Mouse (Mus musculus) spleen, adult 10 weeks (tissue): ENCODE results near the gene Hapln1. TPM values are rescaled to one million over a fixed set of nuclear protein-coding genes. Genes with fewer than 3 reads are reported as not detected.

Source experiments
- polyA plus RNA-seq: library from polyadenylated mRNA; stranded (reverse); fragments of 350-450 nt; fragmentation: Illumina TruSeq; extraction: RNeasy Lipid Tissue Mini Kit (QIAGEN cat#74804); gene quantifications from one replicate; pipeline ENCODE4 v1.2.3, GENCODE M21; 2015; ENCODE audit warnings: low replicate concordance; ENCODE audit not compliant: insufficient read depth

Hapln1 gene
- not detected for polyA plus RNA-seq

GRCm38 (mm10) chr13:89539205-89539886 lies at the start of gene Hapln1:
TSS of gene Hapln1 (plus strand) at chr13:89539796.

Other genes with a start within 250 kb of the Hapln1 start
- gene Vcan, start 202.7 kb downstream of the Hapln1 start, polyA plus RNA-seq = 2.2 TPM